ENCODE assay signal across 8 mouse cellular contexts in the genomic region with DNA sequence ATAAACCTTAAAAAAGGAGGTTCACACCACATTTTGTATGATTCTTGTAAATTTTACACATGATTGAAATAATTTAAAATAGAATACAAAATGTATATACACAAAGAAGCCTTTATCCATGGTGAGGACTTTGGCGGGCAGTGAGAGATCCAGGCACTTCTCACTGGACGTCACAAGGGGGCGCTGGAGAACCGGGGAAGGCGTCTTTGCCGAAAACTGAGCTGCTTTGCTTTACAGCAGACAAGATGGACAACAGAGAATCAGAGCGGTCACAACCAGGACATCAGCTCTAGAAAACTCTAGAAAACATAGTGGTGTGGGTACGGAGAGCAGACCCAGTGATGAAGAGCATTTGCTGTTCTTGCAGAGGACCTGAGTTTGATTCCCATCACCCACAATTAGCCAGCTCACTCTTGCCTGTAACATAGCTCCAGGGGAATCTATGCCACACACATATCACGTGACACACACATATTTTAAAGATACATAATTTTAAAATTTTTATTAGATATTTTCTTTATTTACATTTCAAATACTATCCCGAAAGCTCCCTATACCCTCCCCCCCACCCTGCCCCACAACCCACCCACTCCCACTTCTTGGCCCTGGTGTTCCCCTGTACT. TPM values are rescaled to one million over a fixed set of nuclear protein-coding genes. Genes with fewer than 3 reads are reported as not detected.
DNase-seq lines count a peak whose midpoint lies in the region; ATAC-seq and TF ChIP-seq lines count a peak whose summit lies in the region.

No protein-coding gene starts in this region.

- H3K4me1 ChIP-seq in heart, adult 2 months (ENCODE audit: control insufficient read depth, insufficient read depth, low read length) = no peaks in the 10 kb centered on the region; the same call in 1 of the 2 replicates
- H3K4me1 ChIP-seq in liver, embryonic 11.5 days (replicated peaks; ENCODE audit: control insufficient read depth, insufficient read depth, low read length) = no peaks in the 10 kb centered on the region
- no peaks in the 10 kb centered on the region for H3K4me1 ChIP-seq in neural tube, embryonic 11.5 days (ENCODE audit: control insufficient read depth, insufficient read depth, low read length)

- no peak for TF ChIP-seq POLR2A in heart, adult 2 months (IDR thresholded peaks at IDR 0.05; ENCODE audit: insufficient read depth, low read depth, low read length)

- intact Hi-C loops in heart, adult 2 months (cut with DNase I) = loop anchor here (1.0 to 10.0 kb wide), 4 partner anchors 116 to 274 kb away; no protein-coding TSS in a partner anchor

- ATAC-seq in liver, embryonic 11.5 days (replicated peaks; ENCODE audit: low FRiP score) = peak; percentile 57
- no peak for ATAC-seq in neural tube, embryonic 11.5 days (ENCODE audit: insufficient read depth, low FRiP score, low TSS enrichment)

- H3K36me3 ChIP-seq in heart, adult 2 months (ENCODE audit: control insufficient read depth, insufficient read depth, low read length) = no peaks in the 10 kb centered on the region
- no peaks in the 10 kb centered on the region for H3K36me3 ChIP-seq in liver, embryonic 11.5 days (ENCODE audit: control insufficient read depth, insufficient read depth, low read length)
- no peaks in the 10 kb centered on the region for H3K36me3 ChIP-seq in neural tube, embryonic 11.5 days (ENCODE audit: control insufficient read depth, insufficient read depth, low read length)

- H3K27me3 ChIP-seq in heart, adult 2 months (ENCODE audit: control insufficient read depth, insufficient read depth, low read length) = no peaks in the 10 kb centered on the region
- no peaks in the 10 kb centered on the region for H3K27me3 ChIP-seq in liver, embryonic 11.5 days (replicated peaks; ENCODE audit: control insufficient read depth, insufficient read depth, low read length)
- H3K27me3 ChIP-seq in neural tube, embryonic 11.5 days (ENCODE audit: control insufficient read depth, insufficient read depth, low read length) = no peaks in the 10 kb centered on the region

- TF ChIP-seq CTCF in heart, adult 2 months (IDR thresholded peaks at IDR 0.05) = 0 out of 2 replicates have a peak, but pooled peaks have one; percentile 99

- 16% methylated on average over 10 of the region's 10 CpGs for WGBS in heart, adult 2 months
- 21% methylated on average over 10 of the region's 10 CpGs for WGBS in liver, embryonic 11.5 days
- 25% methylated on average over 10 of the region's 10 CpGs for WGBS in neural tube, embryonic 11.5 days

- peak; percentile 57 for DNase-seq in 3134 (ENCODE audit: extremely low read depth, insufficient read length, low spot score)
- peak; percentile 88 to 91 for DNase-seq in adrenal gland, adult 18-20 months (ENCODE audit: low spot score in 2 of 2)
- DNase-seq in embryo, embryonic 11.5 days (ENCODE audit: low read depth, low spot score) = peak; percentile 76
- peak; percentile 75 to 88 for DNase-seq in heart, adult 2 months
- DNase-seq in kidney, adult 9 months = peak; percentile 78
- DNase-seq in liver, embryonic 11.5 days (ENCODE audit: low spot score) = peak; percentile 82
- DNase-seq in neural tube, embryonic 11.5 days (ENCODE audit: low spot score) = peak; percentile 83
- DNase-seq in telencephalon, adult 2 months (ENCODE audit: low read depth, low spot score) = peak; percentile 40

- no peaks in the 10 kb centered on the region for H3K9me3 ChIP-seq in liver, embryonic 11.5 days (ENCODE audit: control insufficient read depth, low read length)
- H3K9me3 ChIP-seq in neural tube, embryonic 11.5 days (ENCODE audit: control insufficient read depth, low read length) = no peaks in the 10 kb centered on the region

- peak; percentile 90 for TF ChIP-seq EP300 in heart, adult 2 months (IDR thresholded peaks at IDR 0.05; ENCODE audit: insufficient read depth, low read depth, low read length)

- H3K79me2 ChIP-seq in heart, adult 2 months (replicated peaks; ENCODE audit: control insufficient read depth, insufficient read depth, low read length) = no peaks in the 10 kb centered on the region

- H3K4me3 ChIP-seq in heart, adult 2 months = no peak overlapping the region
- no peak overlapping the region for H3K4me3 ChIP-seq in liver, embryonic 11.5 days (ENCODE audit: low read depth, low read length)
- H3K4me3 ChIP-seq in neural tube, embryonic 11.5 days (ENCODE audit: low read depth, low read length) = no peak overlapping the region

- H3K27ac ChIP-seq in heart, adult 2 months = no peak overlapping the region
- H3K27ac ChIP-seq in liver, embryonic 11.5 days (ENCODE audit: low read depth, low read length) = no peak overlapping the region
- no peak overlapping the region for H3K27ac ChIP-seq in neural tube, embryonic 11.5 days (ENCODE audit: low read depth, low read length)

- no peak overlapping the region for H3K4me2 ChIP-seq in liver, embryonic 11.5 days
- no peak overlapping the region for H3K4me2 ChIP-seq in neural tube, embryonic 11.5 days (ENCODE audit: low read depth)

- no peak overlapping the region for H3K9ac ChIP-seq in heart, adult 2 months (ENCODE audit: low read depth, low read length)
- no peak overlapping the region for H3K9ac ChIP-seq in liver, embryonic 11.5 days (ENCODE audit: low read depth, low read length)
- no peak overlapping the region for H3K9ac ChIP-seq in neural tube, embryonic 11.5 days (ENCODE audit: low read length)

RNA-seq across cellular contexts. Expression of a gene that starts 6.0 kb away (rescaled TPM):
- total RNA-seq in adrenal gland, adult 18-20 months (2021) = under 1 TPM in 1 of 2 experiments, not detected in 1; 0.83 TPM
- total RNA-seq in heart, adult 2 months (2021) = not detected
- polyA plus RNA-seq in heart, adult 2 months (2012; rRNA removed) = 0.32 and 1.2 TPM in 2 replicates
- 1.2 and 1.6 TPM in 2 replicates for polyA plus RNA-seq in liver, embryonic 11.5 days (2014; fragmentation: Nextera tagmentation; extraction: Ambion mirVana)
- 0.25 and 0.84 TPM in 2 replicates for polyA plus RNA-seq in neural tube, embryonic 11.5 days (2014; fragmentation: Nextera tagmentation; extraction: Ambion mirVana)

RNA-seq across cellular contexts. Expression of a gene that starts 16.1 kb away (rescaled TPM):
- total RNA-seq in adrenal gland, adult 18-20 months (2021) = 10 to 100 TPM in 1 of 2 experiments, 1 to 10 TPM in 1; 8.6 to 13.2 TPM
- total RNA-seq in heart, adult 2 months (2021) = 10 to 100 TPM; 14.1 to 15.4 TPM
- 20.0 and 22.9 TPM in 2 replicates for polyA plus RNA-seq in heart, adult 2 months (2012; rRNA removed)
- polyA plus RNA-seq in liver, embryonic 11.5 days (2014; fragmentation: Nextera tagmentation; extraction: Ambion mirVana) = 26.3 and 27.5 TPM in 2 replicates
- 18.9 and 20.0 TPM in 2 replicates for polyA plus RNA-seq in neural tube, embryonic 11.5 days (2014; fragmentation: Nextera tagmentation; extraction: Ambion mirVana)

RNA-seq across cellular contexts. Expression of a gene that starts 27.6 kb away (rescaled TPM):
- 100 to 1,000 TPM; 218 to 286 TPM for total RNA-seq in adrenal gland, adult 18-20 months (2021)
- 100 to 1,000 TPM; 245 to 496 TPM for total RNA-seq in heart, adult 2 months (2021)
- polyA plus RNA-seq in heart, adult 2 months (2012; rRNA removed) = 109 and 193 TPM in 2 replicates
- 487 and 491 TPM in 2 replicates for polyA plus RNA-seq in liver, embryonic 11.5 days (2014; fragmentation: Nextera tagmentation; extraction: Ambion mirVana)
- 88.8 and 95.4 TPM in 2 replicates for polyA plus RNA-seq in neural tube, embryonic 11.5 days (2014; fragmentation: Nextera tagmentation; extraction: Ambion mirVana)

RNA-seq across cellular contexts. Expression of a gene that starts 48.0 kb away (rescaled TPM):
- total RNA-seq in adrenal gland, adult 18-20 months (2021) = 10 to 100 TPM; 19.5 to 30.1 TPM
- total RNA-seq in heart, adult 2 months (2021) = 10 to 100 TPM; 33.7 to 39.4 TPM
- polyA plus RNA-seq in heart, adult 2 months (2012; rRNA removed) = 39.0 and 39.1 TPM in 2 replicates
- not detected in 2 replicates for polyA plus RNA-seq in liver, embryonic 11.5 days (2014; fragmentation: Nextera tagmentation; extraction: Ambion mirVana)
- not detected in 2 replicates for polyA plus RNA-seq in neural tube, embryonic 11.5 days (2014; fragmentation: Nextera tagmentation; extraction: Ambion mirVana)
